Mouse (Mus musculus): ENCODE results near the gene Trim66. TPM values are rescaled to one million over a fixed set of nuclear protein-coding genes. Genes with fewer than 3 reads are reported as not detected.

The Trim66 gene
- total RNA-seq, 2 experiments from 2014 or later, result 0.22 TPM; not detected in 1

- ATAC-seq (replicated peaks; ENCODE audit: poor library complexity), result peak; percentile 86
Measured at GRCm38 (mm10) chr7:109456563-109456962, 51.4 kb downstream of the Trim66 start.

DNA sequence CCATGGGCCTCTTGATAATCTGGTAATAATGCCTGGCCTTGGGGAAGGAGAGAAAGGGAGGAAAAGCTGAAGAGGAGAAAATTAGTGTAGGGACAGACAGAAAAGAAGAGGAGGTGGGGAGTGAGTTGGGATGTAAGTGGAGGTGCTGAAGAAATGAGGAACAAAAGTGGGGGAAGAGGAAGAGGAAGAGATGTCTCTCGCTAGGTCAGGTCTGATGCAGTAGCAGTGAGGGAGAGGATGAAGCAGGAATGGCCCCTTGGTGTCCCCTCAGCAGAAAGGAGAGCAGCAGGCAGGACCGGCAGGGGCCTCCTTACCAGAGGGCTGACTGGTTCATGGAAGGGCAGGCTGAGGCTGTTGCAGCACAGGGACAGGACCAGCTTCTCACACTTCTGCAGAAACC, 52.2 kb downstream of the Trim66 start:
- ATAC-seq (replicated peaks; ENCODE audit: poor library complexity), result peak; percentile 56

DNA sequence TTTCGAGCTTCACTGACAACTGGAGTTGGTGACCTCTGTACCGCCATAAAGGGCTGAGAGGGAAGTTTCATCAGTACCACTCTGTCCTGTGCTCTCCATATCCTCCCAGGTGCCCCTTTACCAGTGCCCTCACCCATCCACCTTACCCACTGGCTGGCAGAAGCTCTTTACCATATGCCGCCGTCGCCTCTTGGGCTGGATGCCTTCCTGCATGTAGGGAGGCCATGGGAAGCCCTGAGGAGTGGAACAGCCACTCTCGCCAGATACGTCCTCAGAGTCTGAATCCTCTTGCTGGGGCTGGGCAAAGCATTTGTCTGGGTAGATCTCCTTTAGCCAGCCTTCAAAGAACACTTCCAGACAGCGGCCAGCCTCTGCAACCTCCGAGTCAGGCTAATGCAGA, 53.1 kb downstream of the Trim66 start:
- ATAC-seq (replicated peaks; ENCODE audit: poor library complexity), result no peak

DNA sequence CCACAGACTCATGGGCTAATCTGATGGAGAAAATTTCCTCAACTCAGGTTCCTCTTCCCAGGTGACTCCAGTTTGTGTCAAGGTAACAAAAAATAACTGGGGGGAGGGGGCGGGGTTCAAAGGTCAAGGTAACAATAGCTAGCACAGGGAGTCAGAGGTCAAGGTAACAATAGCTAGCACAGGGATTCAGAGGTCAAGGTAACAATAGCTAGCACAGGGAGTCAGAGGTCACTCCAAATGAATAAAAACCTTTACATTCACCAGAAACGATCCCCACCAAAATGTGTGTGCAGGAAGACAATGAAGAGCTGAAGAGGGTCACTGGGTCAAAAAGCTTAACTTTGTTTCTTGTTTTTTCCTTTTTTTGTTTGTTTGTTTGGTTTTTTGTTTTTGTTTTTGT, 59.9 kb downstream of the Trim66 start:
- no peak for ATAC-seq (replicated peaks; ENCODE audit: poor library complexity)

DNA sequence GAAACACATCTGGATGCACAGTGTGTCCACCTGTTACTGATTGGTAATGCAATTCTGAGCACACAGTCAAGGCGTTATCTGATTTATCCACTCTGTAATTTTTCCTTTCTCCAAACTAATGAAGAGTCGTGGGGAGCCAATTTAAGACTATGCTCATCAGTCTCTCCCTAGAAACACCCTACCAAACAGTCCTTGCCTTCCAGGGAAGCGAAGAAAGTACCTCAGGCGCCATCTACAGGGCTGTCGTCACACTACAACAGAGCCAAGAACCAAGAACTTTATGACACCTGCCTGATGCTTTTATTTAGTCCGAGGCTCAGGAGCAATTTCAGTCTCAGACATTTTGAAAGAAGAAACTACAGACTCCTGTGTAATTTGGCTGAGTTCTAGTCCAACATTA, 62.9 kb downstream of the Trim66 start:
- ATAC-seq (replicated peaks; ENCODE audit: poor library complexity), result peak; percentile 85

DNA sequence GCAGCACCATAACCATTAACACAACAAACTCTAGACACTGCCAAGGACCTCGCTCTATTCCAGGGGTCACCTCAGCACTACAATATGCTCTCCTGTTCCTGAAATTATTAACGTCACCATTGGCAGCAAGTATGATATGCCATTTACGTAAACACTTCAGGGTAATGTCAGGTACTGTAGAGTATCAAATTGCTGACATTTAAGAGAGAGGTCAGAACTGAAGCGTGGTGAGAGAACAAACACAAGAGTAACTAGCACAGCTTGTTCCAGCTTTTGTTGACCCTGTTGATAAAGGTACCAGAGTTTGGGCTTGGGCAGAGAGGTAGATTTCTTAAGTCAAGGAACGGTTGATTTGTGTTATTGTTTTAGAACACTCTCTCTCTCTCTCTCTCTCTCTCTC, 65.2 kb downstream of the Trim66 start:
- no peak for ATAC-seq (replicated peaks; ENCODE audit: poor library complexity)

DNA sequence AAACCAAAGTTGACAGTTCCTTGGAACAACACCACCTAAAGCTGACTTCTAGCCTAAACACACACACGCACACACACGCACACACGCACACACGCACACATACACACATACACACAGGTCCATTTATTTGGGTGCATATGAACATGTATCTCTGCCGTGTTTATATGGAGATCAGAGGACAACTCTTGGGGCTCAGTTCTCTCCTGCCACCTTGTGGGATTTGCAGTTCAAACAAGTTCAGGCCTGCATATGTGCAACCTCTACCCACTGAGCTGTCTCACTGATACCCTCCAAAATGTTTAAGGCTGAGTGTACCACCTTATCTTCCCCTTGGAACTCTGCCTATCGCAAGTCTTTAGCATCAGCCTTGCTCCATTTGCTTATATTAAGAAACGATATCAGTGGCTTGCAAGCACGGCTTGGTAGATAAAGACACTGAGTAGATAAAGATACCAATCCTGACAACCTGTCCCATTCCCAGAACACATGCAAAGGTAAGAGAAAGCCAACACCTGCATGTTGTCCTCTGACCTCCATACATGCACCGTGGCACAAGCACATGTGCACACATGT, 67.2 kb downstream of the Trim66 start:
- no peak for ATAC-seq (replicated peaks; ENCODE audit: poor library complexity)

- peak; percentile 35 for ATAC-seq (replicated peaks; ENCODE audit: poor library complexity)
Measured at GRCm38 (mm10) chr7:109438781-109439591, 68.9 kb downstream of the Trim66 start, which contains the start of gene Stk33. TSS of gene Stk33 (minus strand) at chr7:109439081.

GRCm38 (mm10) chr7:109424422-109425159, 83.3 kb downstream of the Trim66 start:
- peak; percentile 65 for ATAC-seq (replicated peaks; ENCODE audit: poor library complexity)

GRCm38 (mm10) chr7:109422803-109423202, 85.1 kb downstream of the Trim66 start:
- no peak for ATAC-seq (replicated peaks; ENCODE audit: poor library complexity)

DNA sequence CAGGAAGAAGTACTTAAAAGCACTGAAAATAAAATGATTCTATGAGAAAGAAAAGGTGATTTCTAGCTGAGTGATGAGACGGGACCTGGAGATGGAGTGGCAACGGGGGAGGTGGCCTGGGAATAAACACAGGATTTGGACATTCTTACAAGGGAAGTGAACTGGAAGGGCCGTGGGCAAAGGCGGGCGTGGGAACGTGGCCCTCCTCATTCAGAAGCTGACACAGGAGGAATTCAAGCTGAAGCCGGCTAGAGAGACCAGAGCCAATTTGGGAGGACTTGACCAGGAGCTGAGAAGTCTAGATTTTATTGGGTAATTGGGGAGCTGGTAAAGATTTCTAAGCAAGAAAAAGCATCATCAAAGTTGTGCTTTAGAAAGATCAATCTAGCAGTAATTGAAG, 102.4 kb downstream of the Trim66 start:
- no peak for ATAC-seq (replicated peaks; ENCODE audit: poor library complexity)

GRCm38 (mm10) chr7:109399299-109399698, 108.6 kb downstream of the Trim66 start:
- no peak for ATAC-seq (replicated peaks; ENCODE audit: poor library complexity)

Other genes with a start within 250 kb of the Trim66 start
- gene Stk33, start 69.1 kb downstream of the Trim66 start, total RNA-seq (2015), result not detected in 2 replicates
- gene Stk33, start 69.1 kb downstream of the Trim66 start, total RNA-seq (2017), result not detected in 2 replicates
- 616 and 680 TPM in 2 replicates for gene Rpl27a, start 11.0 kb upstream of the Trim66 start, total RNA-seq (2015)
- 869 and 1,010 TPM in 2 replicates for gene Rpl27a, start 11.0 kb upstream of the Trim66 start, total RNA-seq (2017)
- gene St5, start 195.5 kb upstream of the Trim66 start, total RNA-seq (2015), result 1.6 and 4.0 TPM in 2 replicates
- gene St5, start 195.5 kb upstream of the Trim66 start, total RNA-seq (2017), result 2.0 and 2.9 TPM in 2 replicates
- gene Akip1, start 195.6 kb upstream of the Trim66 start, total RNA-seq (2015), result 55.0 and 58.3 TPM in 2 replicates
- 31.7 and 32.2 TPM in 2 replicates for gene Akip1, start 195.6 kb upstream of the Trim66 start, total RNA-seq (2017)
- gene BC051019, start 215.7 kb upstream of the Trim66 start, total RNA-seq (2015), result not detected in 2 replicates
- not detected in 2 replicates for gene BC051019, start 215.7 kb upstream of the Trim66 start, total RNA-seq (2017)
- gene Ascl3, start 223.6 kb upstream of the Trim66 start, total RNA-seq (2015), result not detected in 2 replicates
- gene Ascl3, start 223.6 kb upstream of the Trim66 start, total RNA-seq (2017), result not detected in 2 replicates
- gene Tmem9b, start 244.7 kb upstream of the Trim66 start, total RNA-seq (2015), result 40.5 and 46.5 TPM in 2 replicates
- 16.6 and 26.2 TPM in 2 replicates for gene Tmem9b, start 244.7 kb upstream of the Trim66 start, total RNA-seq (2017)

Data from megakaryocyte progenitor cell, adult 5-6 weeks (primary cell).